Mouse (Mus musculus) midbrain, embryonic 11.5 days (tissue): ENCODE results near the gene Cln6. TPM values are rescaled to one million over a fixed set of nuclear protein-coding genes. Genes with fewer than 3 reads are reported as not detected.
"Not testable (repeated sequence)": the region's sequence is repeated elsewhere in the genome, so short reads cannot be mapped to it uniquely, and the experiment has no call there.

Experiments
- ATAC-seq: fragments of 200-750 bp; cut with Nextera tagmentation; 2 replicates; pipeline ENCODE4 v1.8.0; 2017; ENCODE audit warnings: moderate TSS enrichment, moderate library complexity; ENCODE audit not compliant: low FRiP score
- DNase-seq: peaks from one replicate; pipeline ENCODE4 v3.0.0; 2015; ENCODE audit warnings: low spot score; ENCODE audit errors: missing footprints
- H3K27ac ChIP-seq: fragments of 300-500 bp; sonication (generic); 2 replicates; pipeline ENCODE4 v1.5.1; 2014; ENCODE audit warnings: low read depth, low read length
- H3K27me3 ChIP-seq: fragments of 300-500 bp; sonication (generic); 2 replicates; pipeline ENCODE4 v1.6.1; 2014; ENCODE audit warnings: mild to moderate bottlenecking, low read length, moderate library complexity, mixed read lengths; ENCODE audit not compliant: control insufficient read depth, insufficient read depth
- H3K36me3 ChIP-seq: fragments of 300-500 bp; sonication (generic); 2 replicates; pipeline ENCODE4 v1.6.1; 2014; ENCODE audit warnings: mild to moderate bottlenecking, low read length, moderate library complexity, mixed read lengths; ENCODE audit not compliant: control insufficient read depth, insufficient read depth
- H3K4me1 ChIP-seq: fragments of 300-500 bp; sonication (generic); 2 replicates; pipeline ENCODE4 v1.6.1; 2014; ENCODE audit warnings: low read length; ENCODE audit not compliant: control insufficient read depth, insufficient read depth
- H3K4me2 ChIP-seq: fragments of 300-500 bp; sonication (generic); 2 replicates; pipeline ENCODE4 v1.6.1; 2014; ENCODE audit warnings: mild to moderate bottlenecking, moderate library complexity
- H3K4me3 ChIP-seq: fragments of 300-500 bp; sonication (generic); 2 replicates; pipeline ENCODE4 v1.5.1; 2014; ENCODE audit warnings: low read depth, low read length
- H3K9ac ChIP-seq: fragments of 300-500 bp; sonication (generic); 2 replicates; pipeline ENCODE4 v1.6.1; 2014; ENCODE audit warnings: low read length
- H3K9me3 ChIP-seq: fragments of 300-500 bp; sonication (generic); 2 replicates; pipeline ENCODE4 v1.6.1; 2016; ENCODE audit warnings: low read length; ENCODE audit not compliant: control insufficient read depth
- WGBS: fragments of 180-500 bp; shearing (Covaris S2); extraction: QIAGEN DNeasy Blood & Tissue Kit; methylation state at CpG from one replicate; pipeline ENCODE4 v1.1.7; 2014; 5-methylcytosine and 5-hydroxymethylcytosine counted together
- polyA plus RNA-seq: library from polyadenylated mRNA; unstranded; fragments of >200 nt; fragmentation: Nextera tagmentation; extraction: Ambion mirVana; gene quantifications from 2 replicates; pipeline ENCODE4 v1.2.1, GENCODE M21; 2014

The Cln6 gene
- polyA plus RNA-seq, 1 experiment from 2014 or later = 8.5 TPM

DNA sequence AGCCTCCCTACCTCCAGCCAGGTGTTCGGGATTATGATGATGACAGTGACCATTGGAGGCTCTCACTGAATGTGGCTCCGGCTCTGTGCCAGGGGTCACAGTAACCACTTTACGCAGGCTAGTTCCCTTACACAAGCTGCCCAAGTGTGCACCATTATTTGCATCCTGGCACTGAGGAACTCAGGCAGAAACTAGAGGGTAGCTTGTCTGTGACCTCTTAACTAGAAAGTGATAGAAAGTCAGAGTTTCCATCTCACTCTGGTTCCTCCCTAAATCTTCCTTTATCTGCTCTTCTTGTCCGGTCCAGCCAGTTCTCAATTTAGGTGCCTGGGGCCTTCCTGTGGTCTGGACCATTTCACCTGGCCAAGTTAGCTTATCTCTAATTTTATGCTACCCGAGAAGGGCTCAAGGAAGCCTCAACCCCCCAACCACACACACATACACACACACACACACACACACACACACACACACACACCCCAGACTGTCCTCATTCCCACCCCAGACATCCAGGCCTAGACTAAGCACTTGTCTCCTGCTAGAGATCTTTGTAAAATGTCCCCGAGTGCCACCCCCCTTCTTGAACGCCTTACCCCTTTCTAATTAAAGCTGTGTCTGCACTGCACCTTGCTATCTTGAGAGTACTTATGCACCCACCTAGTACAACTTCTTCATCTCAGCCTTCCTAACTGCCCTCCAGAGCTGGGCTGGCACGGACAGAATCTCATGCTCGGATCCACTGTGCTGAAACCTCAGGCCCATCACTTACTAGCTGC is 22.1 kb upstream of the Cln6 start:
- ATAC-seq = no peak
- H3K27ac ChIP-seq = no peak overlapping the region
- peaks cover 8% of the 10 kb centered on the region for H3K4me1 ChIP-seq
- 83% methylated on average over 9 of the region's 9 CpGs for WGBS
- no peak overlapping the region for H3K4me2 ChIP-seq
- H3K4me3 ChIP-seq = no peak overlapping the region
- H3K36me3 ChIP-seq = no peaks in the 10 kb centered on the region
- no peaks in the 10 kb centered on the region for H3K27me3 ChIP-seq
- no peaks in the 10 kb centered on the region for H3K9me3 ChIP-seq
- H3K9ac ChIP-seq = no peak overlapping the region
- no peak for DNase-seq

DNA sequence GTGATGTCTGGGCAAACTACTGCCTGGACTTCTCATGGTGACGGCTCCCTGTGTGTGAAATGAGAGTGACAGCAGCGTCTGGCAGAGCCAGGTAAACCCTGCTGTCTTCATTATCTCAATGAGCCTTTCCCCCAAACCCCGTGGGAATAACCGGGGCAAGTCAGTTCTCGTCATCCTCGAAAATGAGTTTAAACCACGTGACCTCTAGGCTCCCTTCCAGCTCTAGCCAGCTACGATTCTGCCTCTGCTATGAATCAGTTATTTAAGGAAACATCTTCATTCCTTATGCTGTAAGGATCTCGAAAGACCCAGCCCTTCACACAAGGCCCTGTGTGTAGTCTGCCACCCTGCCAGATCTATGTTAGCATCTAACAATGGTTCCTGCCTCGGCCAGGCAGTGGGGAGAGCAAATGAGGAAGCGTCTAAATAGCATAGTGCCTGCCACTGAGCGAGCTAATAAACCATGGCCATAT is 21.4 kb upstream of the Cln6 start:
- no peak overlapping the region for H3K9ac ChIP-seq
- 77% methylated on average over 12 of the region's 12 CpGs for WGBS
- DNase-seq (no peak), ATAC-seq (no peak)
- H3K4me1 ChIP-seq = peaks cover 7% of the 10 kb centered on the region
- H3K4me2 ChIP-seq = no peak overlapping the region
- no peak overlapping the region for H3K27ac ChIP-seq
- H3K36me3 ChIP-seq = no peaks in the 10 kb centered on the region
- no peak overlapping the region for H3K4me3 ChIP-seq
- no peaks in the 10 kb centered on the region for H3K9me3 ChIP-seq
- H3K27me3 ChIP-seq = no peaks in the 10 kb centered on the region

DNA sequence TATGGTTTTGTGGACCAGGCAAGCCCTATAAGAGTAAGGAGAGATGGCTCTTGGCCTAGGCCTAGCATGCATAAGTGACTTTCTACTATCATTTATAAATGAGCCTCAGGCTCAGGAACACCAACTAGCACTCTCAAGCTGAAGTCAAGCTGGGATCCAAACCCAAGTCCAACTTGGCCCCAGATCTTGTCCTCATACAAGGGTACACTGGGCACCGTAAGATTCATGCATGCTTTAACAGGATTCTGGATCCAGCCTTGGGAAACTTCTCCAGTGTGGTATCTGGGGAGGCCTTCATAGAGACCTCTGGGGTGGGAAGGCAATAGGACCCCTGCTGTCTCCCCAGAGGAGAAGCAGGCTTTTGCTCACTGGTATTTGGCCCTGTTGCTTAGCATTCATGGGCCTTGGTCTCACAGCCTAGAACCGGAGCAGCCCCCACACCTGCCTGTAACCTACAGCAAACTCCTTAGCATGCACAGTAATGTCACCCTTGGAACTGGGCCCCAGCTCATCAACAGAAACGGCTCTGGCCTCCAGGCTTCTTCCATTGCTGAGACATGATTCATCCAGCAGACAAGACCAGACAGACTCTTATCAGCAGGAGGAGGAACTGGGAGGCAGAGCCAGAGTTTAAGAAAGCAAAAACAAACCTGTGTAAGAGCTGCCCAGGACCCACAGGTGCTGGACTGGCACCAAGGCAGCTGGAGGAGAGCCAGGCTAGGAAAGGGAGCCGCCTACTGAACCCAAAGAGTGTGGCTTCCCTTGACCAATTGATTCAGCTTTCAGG is 20.6 kb upstream of the Cln6 start:
- ATAC-seq (no peak), DNase-seq (no peak)
- Histone ChIP-seq H3K36me3 (no peaks in the 10 kb centered on the region), H3K4me3 (no peak overlapping the region), H3K4me2 (no peak overlapping the region), H3K9me3 (no peaks in the 10 kb centered on the region), H3K27ac (no peak overlapping the region), H3K9ac (no peak overlapping the region), H3K27me3 (no peaks in the 10 kb centered on the region), H3K4me1 (no peaks in the 10 kb centered on the region)
- 81% methylated on average over 4 of the region's 4 CpGs for WGBS

DNA sequence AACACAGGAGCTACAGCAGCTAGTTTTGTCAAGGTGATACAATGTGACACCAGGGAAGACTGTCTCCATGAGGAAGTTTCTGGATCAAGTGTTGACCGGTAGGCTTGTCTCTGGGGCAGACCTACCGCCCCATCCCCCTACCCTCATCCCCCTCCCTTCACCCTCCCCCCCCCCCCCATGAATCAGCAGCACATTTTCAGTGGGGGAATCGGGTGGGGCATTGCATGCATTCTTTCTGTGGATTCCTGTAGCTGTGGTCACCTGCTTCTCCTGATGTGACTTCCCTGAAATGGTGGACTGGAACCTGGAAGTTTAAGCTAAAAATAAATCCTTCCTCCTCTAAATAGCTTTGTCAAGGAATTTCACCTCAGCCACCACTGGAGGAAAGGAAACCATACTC is 19.1 kb upstream of the Cln6 start:
- 79% methylated on average over 3 of the region's 3 CpGs for WGBS
- Histone ChIP-seq H3K4me3 (no peak overlapping the region), H3K9me3 (no peaks in the 10 kb centered on the region), H3K9ac (no peak overlapping the region), H3K27ac (no peak overlapping the region), H3K27me3 (no peaks in the 10 kb centered on the region), H3K4me2 (no peak overlapping the region), H3K4me1 (no peaks in the 10 kb centered on the region), H3K36me3 (no peaks in the 10 kb centered on the region)
- ATAC-seq = no peak
- no peak for DNase-seq

DNA sequence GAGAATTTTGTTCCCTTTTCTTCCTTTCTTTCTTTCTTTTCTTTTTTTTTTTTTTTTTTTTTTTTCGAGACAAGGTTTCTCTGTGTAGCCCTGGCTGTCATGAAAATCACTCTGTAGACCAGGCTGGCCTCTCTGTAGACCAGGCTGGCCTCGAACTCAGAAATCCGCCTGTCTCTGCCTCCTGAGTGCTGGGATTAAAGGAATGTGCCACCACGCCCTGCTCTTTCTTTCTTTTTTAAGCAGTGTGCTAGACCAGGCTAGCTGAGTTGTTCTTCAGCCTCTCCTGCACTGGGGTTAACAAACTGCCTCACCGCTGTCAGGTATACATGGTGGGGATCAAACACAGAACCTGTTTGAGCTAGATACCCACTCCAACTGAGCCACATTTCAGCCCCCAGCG is 18.7 kb upstream of the Cln6 start:
- WGBS = 90% methylated on average over 6 of the region's 6 CpGs
- H3K9ac ChIP-seq, ATAC-seq, H3K4me3 ChIP-seq, H3K4me2 ChIP-seq, H3K27ac ChIP-seq, H3K27me3 ChIP-seq, H3K36me3 ChIP-seq, H3K4me1 ChIP-seq, H3K9me3 ChIP-seq, DNase-seq: not testable (repeated sequence)

GRCm38 (mm10) chr9:62820829-62821228 is 17.8 kb upstream of the Cln6 start:
- 91% methylated on average over 6 of the region's 6 CpGs for WGBS
- H3K9ac ChIP-seq = no peak overlapping the region
- ATAC-seq (no peak), DNase-seq (no peak)
- no peak overlapping the region for H3K27ac ChIP-seq
- H3K4me3 ChIP-seq = no peak overlapping the region
- no peaks in the 10 kb centered on the region for H3K36me3 ChIP-seq
- peaks cover 2% of the 10 kb centered on the region for H3K4me1 ChIP-seq
- H3K27me3 ChIP-seq = no peaks in the 10 kb centered on the region
- no peak overlapping the region for H3K4me2 ChIP-seq
- H3K9me3 ChIP-seq = no peaks in the 10 kb centered on the region

- Histone ChIP-seq H3K4me1 (peaks cover 10% of the 10 kb centered on the region), H3K36me3 (no peaks in the 10 kb centered on the region), H3K27me3 (no peaks in the 10 kb centered on the region), H3K9ac (no peak overlapping the region), H3K9me3 (no peaks in the 10 kb centered on the region), H3K27ac (no peak overlapping the region), H3K4me2 (no peak overlapping the region), H3K4me3 (no peak overlapping the region)
- ATAC-seq (no peak), DNase-seq (no peak)
- WGBS = 94% methylated on average over 7 of the region's 7 CpGs
These were observed 16.8 kb upstream of the Cln6 start for GRCm38 (mm10) chr9:62821811-62822210.

DNA sequence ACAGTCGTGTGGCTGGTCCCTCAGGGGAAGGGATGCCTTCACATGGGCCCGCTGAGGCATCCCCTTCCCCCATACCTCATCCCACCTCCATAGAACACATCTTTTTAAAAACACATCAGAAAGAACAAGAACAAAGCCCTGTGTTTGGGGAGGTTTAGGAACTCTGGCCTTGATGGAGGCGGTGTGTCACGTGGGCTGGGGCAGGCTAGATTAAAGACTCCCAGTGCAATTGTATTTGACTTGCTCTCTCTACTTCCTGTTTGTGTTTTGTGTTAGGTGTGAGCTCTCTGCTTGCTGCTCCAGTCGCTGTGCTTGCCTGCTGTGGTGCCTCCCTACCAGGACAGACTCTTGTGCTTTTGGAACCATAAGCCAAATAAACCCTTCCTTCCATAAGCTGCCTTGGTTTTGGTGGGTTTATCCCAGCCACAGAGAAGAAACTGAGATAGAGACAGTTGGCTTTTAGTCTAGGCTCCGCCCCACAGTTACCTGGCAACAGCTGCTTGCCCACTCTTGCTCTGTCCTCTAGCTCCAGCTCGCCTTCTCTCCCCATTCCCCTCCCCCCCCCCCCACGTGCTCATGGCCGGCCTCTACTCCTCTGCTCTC is 12.7 kb upstream of the Cln6 start:
- DNase-seq = peak; percentile 90
- peak overlapping the region; percentile 54; the same call in 1 of the 2 replicates for H3K27ac ChIP-seq
- no peaks in the 10 kb centered on the region for H3K36me3 ChIP-seq
- ATAC-seq = peak; percentile 20; the same call in 1 of the 2 replicates
- H3K4me1 ChIP-seq = peaks cover 12% of the 10 kb centered on the region
- H3K4me2 ChIP-seq = peak overlapping the region; percentile 12; the same call in 1 of the 2 replicates
- 5% methylated on average over 9 of the region's 9 CpGs for WGBS
- H3K4me3 ChIP-seq = no peak overlapping the region
- no peaks in the 10 kb centered on the region for H3K9me3 ChIP-seq
- H3K9ac ChIP-seq = peak overlapping the region; percentile 2; the same call in 1 of the 2 replicates
- no peaks in the 10 kb centered on the region for H3K27me3 ChIP-seq

GRCm38 (mm10) chr9:62826456-62826855 is 12.1 kb upstream of the Cln6 start:
- no peak for ATAC-seq
- Histone ChIP-seq H3K4me1 (peaks cover 12% of the 10 kb centered on the region), H3K9ac (no peak overlapping the region; the same call in 1 of the 2 replicates), H3K9me3 (no peaks in the 10 kb centered on the region), H3K27me3 (no peaks in the 10 kb centered on the region), H3K4me3 (no peak overlapping the region), H3K36me3 (no peaks in the 10 kb centered on the region), H3K4me2 (peak overlapping the region; percentile 12; the same call in 1 of the 2 replicates), H3K27ac (peak overlapping the region; percentile 46; the same call in 1 of the 2 replicates)
- WGBS = 2% methylated on average over 7 of the region's 7 CpGs
- DNase-seq = no peak
